ENCODE assay signal across 8 mouse cellular contexts in the genomic region with DNA sequence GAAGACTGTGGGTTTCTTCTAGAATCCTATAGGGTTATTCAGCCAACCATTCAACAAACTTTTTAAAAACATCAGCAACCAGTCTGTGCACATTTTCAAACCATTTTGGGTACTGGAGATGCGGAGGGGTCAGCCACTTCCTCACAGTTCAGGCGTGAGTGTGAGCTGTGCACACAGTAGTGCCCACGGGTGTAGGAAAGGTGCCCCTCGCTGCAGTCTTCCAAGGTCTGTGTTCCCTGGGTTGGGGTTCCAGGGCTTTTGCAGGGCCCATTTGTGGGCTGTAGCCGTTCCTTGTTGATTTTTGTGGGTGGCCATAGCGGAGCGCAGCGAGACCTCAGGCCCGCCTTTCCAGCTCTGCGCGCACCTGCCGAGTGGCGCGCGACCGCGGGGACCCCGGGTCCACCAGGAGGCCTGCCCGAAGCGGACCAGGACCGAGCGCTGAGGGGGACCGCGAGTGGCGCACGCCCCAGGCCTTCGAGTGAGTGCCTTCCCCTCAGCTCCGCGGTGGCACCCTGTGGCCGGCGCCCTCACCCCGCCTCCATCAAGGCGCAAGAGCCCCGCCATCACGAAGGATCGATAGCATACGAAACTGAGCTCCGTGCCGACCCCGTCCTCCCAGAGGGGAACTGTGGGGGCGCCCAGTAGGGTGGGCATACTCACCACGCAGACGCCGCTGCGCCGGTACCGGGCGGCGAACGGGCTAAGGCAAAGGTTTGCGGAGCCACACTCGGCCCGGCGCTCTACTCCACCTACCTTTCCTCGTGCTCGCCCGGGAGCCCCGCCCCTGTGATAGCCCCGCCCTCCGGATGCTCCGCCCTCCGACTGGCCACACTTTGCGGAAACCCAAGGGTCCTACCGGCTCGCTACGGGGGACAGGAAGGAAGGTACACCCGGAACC. TPM values are rescaled to one million over a fixed set of nuclear protein-coding genes. Genes with fewer than 3 reads are reported as not detected.
DNase-seq lines count a peak whose midpoint lies in the region; ATAC-seq and TF ChIP-seq lines count a peak whose summit lies in the region.

TSS of gene Bid (minus strand) at position 780 of the 898 bp plus-strand sequence.

- peaks cover 19% of the 10 kb centered on the region for H3K27me3 ChIP-seq in hindbrain, embryonic 10.5 days (ENCODE audit: insufficient read depth, poor library complexity, severe bottlenecking)
- H3K27me3 ChIP-seq in lung, embryonic 15.5 days, result no peaks in the 10 kb centered on the region

- peak; percentile 80 for DNase-seq in MN1 (ENCODE audit: low spot score)
- DNase-seq in cerebellum, adult 9-10 months, result peak; percentile 30
- DNase-seq in hindbrain, embryonic 10.5 days (ENCODE audit: low spot score), result peak; percentile 90
- peak; percentile 58 for DNase-seq in layer of hippocampus, adult 9-10 months (ENCODE audit: low spot score)
- DNase-seq in thymus, postnatal 0 days (ENCODE audit: low spot score), result peak; percentile 92

- no peak for TF ChIP-seq POLR2A in olfactory bulb, adult 2 months (IDR thresholded peaks at IDR 0.05; ENCODE audit: insufficient read depth, low read depth, low read length)

- peak within 1 kb of the TSS; percentile 79 for H3K27ac ChIP-seq in hindbrain, embryonic 10.5 days
- no peak within 1 kb of the TSS for H3K27ac ChIP-seq in lung, embryonic 15.5 days
- H3K27ac ChIP-seq in olfactory bulb, adult 2 months (ENCODE audit: insufficient read depth, low read depth, low read length), result no peak within 1 kb of the TSS

- H3K4me2 ChIP-seq in lung, embryonic 15.5 days, result peak within 1 kb of the TSS; percentile 99

- no peaks in the 10 kb centered on the region for H3K36me3 ChIP-seq in hindbrain, embryonic 10.5 days
- H3K36me3 ChIP-seq in lung, embryonic 15.5 days, result no peaks in the 10 kb centered on the region

- peaks cover 26% of the 10 kb centered on the region for H3K4me1 ChIP-seq in hindbrain, embryonic 10.5 days (replicated peaks)
- peaks cover 25% of the 10 kb centered on the region for H3K4me1 ChIP-seq in lung, embryonic 15.5 days
- H3K4me1 ChIP-seq in olfactory bulb, adult 2 months (ENCODE audit: control insufficient read depth, insufficient read depth, low read length), result peaks cover 15% of the 10 kb centered on the region

- peak within 1 kb of the TSS; percentile 47 for H3K9ac ChIP-seq in lung, embryonic 15.5 days

- no peak for TF ChIP-seq CTCF in olfactory bulb, adult 2 months (IDR thresholded peaks at IDR 0.05; ENCODE audit: insufficient read depth, low read depth, low read length)

- peak; percentile 91 for ATAC-seq in frontal cortex, adult (ENCODE audit: low TSS enrichment)
- ATAC-seq in lung, embryonic 15.5 days (ENCODE audit: borderline replicate concordance, extremely low read depth, low FRiP score, low TSS enrichment), result peak; percentile 90

- no peaks in the 10 kb centered on the region for H3K9me3 ChIP-seq in hindbrain, embryonic 10.5 days
- no peaks in the 10 kb centered on the region for H3K9me3 ChIP-seq in lung, embryonic 15.5 days

- H3K4me3 ChIP-seq in hindbrain, embryonic 10.5 days, result peak within 1 kb of the TSS; percentile 77
- peak within 1 kb of the TSS; percentile 68 for H3K4me3 ChIP-seq in lung, embryonic 15.5 days
- peak within 1 kb of the TSS; percentile 93 for H3K4me3 ChIP-seq in olfactory bulb, adult 2 months (ENCODE audit: insufficient read depth, low read depth, low read length)

- under 1% methylated on average over 67 of the region's 67 CpGs for WGBS in hindbrain, embryonic 10.5 days
- WGBS in lung, embryonic 15.5 days, result 1% methylated on average over 67 of the region's 67 CpGs
- WGBS in olfactory bulb, adult 2 months, result 1% methylated on average over 67 of the region's 67 CpGs

RNA-seq across cellular contexts. Expression of gene Bid, which starts in this region (rescaled TPM):
- polyA plus RNA-seq in hindbrain, embryonic 10.5 days (2016; fragmentation: Nextera tagmentation; extraction: Ambion mirVana), result 15.7 and 17.5 TPM in 2 replicates
- polyA plus RNA-seq in lung, embryonic 15.5 days (2015; fragmentation: Nextera tagmentation; extraction: Ambion mirVana), result 16.9 and 17.8 TPM in 2 replicates
- polyA plus RNA-seq in olfactory bulb, adult 2 months (2012; ENCODE audit: insufficient read depth, insufficient read length, low replicate concordance, missing spikeins), result not detected in 2 replicates
- 72.6 and 78.5 TPM in 2 replicates for polyA plus RNA-seq in thymus, postnatal 0 days (2015; fragmentation: Nextera tagmentation; extraction: Ambion mirVana)

Comparison
In these comparisons a context has a peak if more than half of its experiments do, and no peak if none do; other contexts are left out.
1. RNA of gene Bid (polyA plus RNA-seq): 72.6 to 78.5 TPM in thymus, postnatal 0 days, 16.9 to 17.8 TPM in lung, embryonic 15.5 days and 15.7 to 17.5 TPM in hindbrain, embryonic 10.5 days; not detected in olfactory bulb, adult 2 months; every median in the first group is over 10 times any median in the second.
2. DNase-seq: peak in every context shown above with its lines; median percentile 92 in thymus, postnatal 0 days; 90 in hindbrain, embryonic 10.5 days; 80 in MN1; 58 in layer of hippocampus, adult 9-10 months; 30 in cerebellum, adult 9-10 months.
3. Peak in every context shown above with its lines, with median percentiles within 50 percentile points of each other: H3K4me3 ChIP-seq.